Mouse (Mus musculus) small intestine, adult 2 months (tissue): ENCODE results near the gene Ntrk3. TPM values are rescaled to one million over a fixed set of nuclear protein-coding genes. Genes with fewer than 3 reads are reported as not detected.

ENCODE experiments used
- H3K27ac ChIP-seq: fragments of 200-500 bp; 2 replicates; pipeline ENCODE4 v1.5.1; 2012; ENCODE audit warnings: low read depth, low read length, control low read depth, inconsistent platforms; ENCODE audit not compliant: insufficient read depth
- H3K27me3 ChIP-seq: fragments of 200-500 bp; 2 replicates; pipeline ENCODE4 v1.6.1; 2012; ENCODE audit warnings: mild to moderate bottlenecking, moderate library complexity, low read length, inconsistent platforms; ENCODE audit not compliant: control insufficient read depth, insufficient read depth
- H3K36me3 ChIP-seq: fragments of 200-500 bp; 2 replicates; pipeline ENCODE4 v1.6.1; 2012; ENCODE audit warnings: mild to moderate bottlenecking, low read length, control low read depth, inconsistent platforms; ENCODE audit not compliant: control insufficient read depth, insufficient read depth
- H3K4me1 ChIP-seq: fragments of 200-500 bp; 2 replicates; pipeline ENCODE4 v1.6.1; 2012; ENCODE audit warnings: low read length, inconsistent platforms, mixed read lengths; ENCODE audit not compliant: control insufficient read depth, insufficient read depth, insufficient read length
- H3K4me3 ChIP-seq: fragments of 200-500 bp; 2 replicates; pipeline ENCODE4 v1.5.1; 2012; ENCODE audit warnings: low read depth, mild to moderate bottlenecking, control low read depth, inconsistent platforms, low read length, moderate library complexity
- CTCF ChIP-seq: fragments of 200-500 bp; IDR thresholded peaks from 2 replicates; pipeline ENCODE4 v1.5.1; 2012; ENCODE audit warnings: low read depth, mild to moderate bottlenecking, control low read depth, inconsistent platforms, low read length, moderate library complexity, mixed read lengths; ENCODE audit not compliant: insufficient replicate concordance, insufficient read length; ENCODE audit errors: extremely low read depth
- POLR2A ChIP-seq: fragments of 200-500 bp; IDR thresholded peaks from 2 replicates; pipeline ENCODE4 v1.6.1; 2012; ENCODE audit warnings: low read depth, mild to moderate bottlenecking, control low read depth, inconsistent platforms, low read length, moderate library complexity
- WGBS: fragments of 180-500 bp; shearing (Covaris S2); methylation state at CpG from one replicate; pipeline ENCODE4 v1.1.7; 2018; 5-methylcytosine and 5-hydroxymethylcytosine counted together
- polyA plus RNA-seq: library from polyadenylated mRNA; depleted of rRNA; stranded (reverse); fragments of >200 nt; gene quantifications from 2 replicates; pipeline ENCODE4 v1.2.3, GENCODE M21; 2012

Gene Ntrk3
- polyA plus RNA-seq, 1 experiment: 0.61 TPM

DNA sequence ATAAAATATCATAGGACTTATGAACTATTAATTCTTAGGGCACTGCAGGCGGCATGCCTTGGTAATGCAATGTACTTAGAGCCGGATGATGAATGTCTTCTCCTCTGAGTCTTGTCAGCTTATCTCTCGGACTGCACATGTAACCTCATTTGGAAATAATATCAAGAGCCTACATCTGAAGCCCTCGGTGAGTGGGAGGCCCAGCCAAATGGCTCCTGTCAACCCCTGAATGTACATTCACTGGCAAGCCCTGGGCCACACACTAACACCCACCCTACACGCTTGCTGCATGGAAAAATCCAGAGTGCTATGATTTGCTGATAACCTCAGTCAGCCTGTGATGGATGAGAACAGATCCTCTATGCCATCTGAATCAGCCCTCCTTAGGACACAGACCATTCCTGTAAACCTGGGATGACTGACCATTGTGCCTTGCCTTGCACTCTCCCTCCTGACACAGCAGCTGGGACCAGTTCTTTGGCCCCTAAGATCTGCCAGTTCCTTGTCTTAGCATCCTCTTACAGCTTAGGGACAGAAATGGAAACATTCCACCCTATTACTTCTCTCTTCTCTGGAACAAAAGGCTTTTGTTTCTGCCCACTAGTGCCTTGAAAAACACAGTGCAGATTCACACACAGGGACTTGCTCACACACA is 6.0 kb upstream of the Ntrk3 start:
- H3K27ac ChIP-seq: no peak overlapping the region
- WGBS: 58% methylated on average over 5 of the region's 5 CpGs
- H3K36me3 ChIP-seq: no peaks in the 10 kb centered on the region
- no peaks in the 10 kb centered on the region for H3K4me1 ChIP-seq
- no peaks in the 10 kb centered on the region for H3K27me3 ChIP-seq
- no peak for TF ChIP-seq POLR2A
- TF ChIP-seq CTCF: no peak
- no peak overlapping the region for H3K4me3 ChIP-seq

DNA sequence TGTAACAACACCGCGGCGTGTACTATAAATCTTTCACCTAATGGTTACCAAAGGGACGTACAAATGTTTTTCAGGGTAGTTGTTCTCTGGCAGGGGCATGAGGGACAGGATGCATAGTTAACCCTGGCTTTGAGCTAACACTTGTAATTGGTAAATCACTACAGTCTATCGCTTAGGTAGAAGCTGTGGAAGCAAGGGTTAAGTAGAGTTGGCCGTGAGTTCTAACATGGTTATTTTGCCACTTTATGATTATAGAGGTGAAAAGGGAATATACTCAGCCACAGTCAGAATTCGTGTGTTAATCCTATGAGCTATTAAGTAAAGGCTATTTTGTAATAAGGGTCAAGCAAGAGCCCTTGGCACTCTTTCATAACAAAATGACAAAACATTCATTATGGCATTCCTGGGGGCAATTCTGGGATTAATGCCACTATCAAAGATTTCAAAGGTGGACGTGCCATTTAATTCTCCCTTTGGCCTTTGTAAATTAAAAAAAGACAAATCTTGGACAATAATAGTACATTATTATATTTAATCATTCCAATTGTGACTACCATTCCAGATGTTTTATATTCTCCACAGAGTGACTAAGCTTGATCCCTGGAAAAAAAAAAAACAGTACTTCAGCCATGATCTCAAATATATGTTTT is 1.7 kb upstream of the Ntrk3 start:
- no peaks in the 10 kb centered on the region for H3K4me1 ChIP-seq
- H3K4me3 ChIP-seq: no peak overlapping the region
- no peaks in the 10 kb centered on the region for H3K36me3 ChIP-seq
- H3K27ac ChIP-seq: no peak overlapping the region
- no peak for TF ChIP-seq POLR2A
- no peaks in the 10 kb centered on the region for H3K27me3 ChIP-seq
- 78% methylated on average over 8 of the region's 8 CpGs for WGBS

DNA sequence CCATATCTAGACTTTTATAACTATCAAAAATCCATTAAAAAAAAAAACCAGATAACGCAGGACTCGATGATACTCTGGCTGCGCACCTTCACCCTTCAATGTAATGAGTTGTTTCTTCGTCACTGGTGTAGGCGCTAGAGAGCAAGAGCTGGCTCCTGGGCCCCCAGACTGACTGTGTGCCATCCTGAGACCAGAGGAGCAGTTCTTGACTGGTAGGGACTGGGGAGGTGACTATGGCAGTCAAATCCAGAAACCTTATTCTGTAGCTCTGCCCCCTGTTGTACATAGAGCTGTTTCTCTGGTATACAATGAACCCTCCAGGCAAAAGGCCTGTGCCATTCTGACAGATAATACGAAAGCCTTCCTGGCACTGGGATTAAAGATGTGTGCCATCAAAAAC is 616 bp downstream of the Ntrk3 start:
- Histone ChIP-seq H3K4me3 (no peak overlapping the region), H3K27ac (no peak overlapping the region)
- WGBS: 87% methylated on average over 6 of the region's 6 CpGs

DNA sequence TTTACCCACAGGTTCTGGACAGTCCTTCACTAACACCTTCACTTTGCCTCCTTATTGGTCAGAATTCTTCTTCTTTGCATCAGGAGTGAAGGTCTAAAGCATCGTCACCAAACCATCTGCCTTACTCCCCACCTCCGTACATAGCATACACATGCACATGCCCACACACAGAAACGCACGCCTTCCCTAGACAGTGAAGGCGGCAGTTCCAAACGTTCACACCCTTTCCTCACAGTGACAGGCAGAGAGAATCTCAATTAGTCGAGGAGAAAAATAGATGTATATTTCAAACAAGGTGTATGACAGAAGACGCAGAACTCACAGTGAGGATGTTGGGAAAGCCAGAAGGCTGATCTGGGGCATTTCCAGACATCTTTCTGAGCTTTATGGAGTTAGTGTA is 6.4 kb downstream of the Ntrk3 start:
- 61% methylated on average over 8 of the region's 8 CpGs for WGBS
- TF ChIP-seq CTCF: no peak
- TF ChIP-seq POLR2A: no peak
- Histone ChIP-seq H3K27me3 (no peaks in the 10 kb centered on the region), H3K4me3 (no peak overlapping the region), H3K27ac (no peak overlapping the region), H3K4me1 (no peaks in the 10 kb centered on the region), H3K36me3 (no peaks in the 10 kb centered on the region)

More for the DNA sequence above, 616 bp downstream of the Ntrk3 start:
- H3K4me1 ChIP-seq: no peaks in the 10 kb centered on the region
- no peaks in the 10 kb centered on the region for H3K36me3 ChIP-seq
- TF ChIP-seq CTCF (no peak), POLR2A (no peak)
- no peaks in the 10 kb centered on the region for H3K27me3 ChIP-seq

DNA sequence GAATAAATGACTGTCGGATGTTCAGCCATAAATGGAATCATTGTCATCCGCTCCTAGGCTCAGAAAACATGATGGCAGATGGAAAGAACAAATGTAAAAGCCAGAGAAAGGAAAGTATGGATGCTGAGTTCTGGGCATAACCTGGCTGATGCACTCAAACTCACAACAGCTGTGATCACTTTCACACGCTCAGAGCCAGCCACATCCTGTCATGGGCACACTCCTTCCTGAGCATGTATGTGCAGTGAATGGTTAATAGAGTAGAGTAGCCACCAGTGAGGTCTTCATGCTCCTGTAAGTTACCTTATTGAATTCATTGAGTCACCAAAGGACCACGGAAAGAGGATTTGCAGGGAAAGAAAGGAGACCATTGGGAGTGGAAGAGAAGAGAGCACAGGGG is 13.2 kb downstream of the Ntrk3 start:
- no peak overlapping the region for H3K4me3 ChIP-seq
- no peak overlapping the region for H3K27ac ChIP-seq
- H3K36me3 ChIP-seq: no peaks in the 10 kb centered on the region
- no peaks in the 10 kb centered on the region for H3K27me3 ChIP-seq
- 75% methylated on average over 4 of the region's 4 CpGs for WGBS
- no peak for TF ChIP-seq POLR2A
- H3K4me1 ChIP-seq: no peaks in the 10 kb centered on the region

DNA sequence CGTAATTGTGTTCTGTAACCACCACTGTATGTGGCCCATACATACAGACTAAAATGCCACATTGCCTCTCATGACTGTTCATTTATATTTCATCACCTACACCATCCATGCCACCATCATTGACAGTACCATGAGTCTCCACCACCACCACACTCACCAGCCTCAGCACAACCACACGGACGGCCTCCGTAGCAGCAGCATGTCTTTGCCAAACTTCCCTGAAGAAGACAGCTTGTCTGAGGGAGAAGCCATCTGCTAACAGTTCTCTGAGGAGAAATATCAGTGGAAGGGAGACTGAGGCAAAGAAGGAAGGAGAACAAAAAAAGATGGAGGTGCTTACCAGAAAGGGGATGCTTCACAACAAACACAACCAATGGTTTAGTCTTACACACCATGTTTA is 15.8 kb downstream of the Ntrk3 start:
- WGBS: 95% methylated on average over 4 of the region's 4 CpGs
- no peak overlapping the region for H3K27ac ChIP-seq
- H3K4me3 ChIP-seq: no peak overlapping the region
- no peaks in the 10 kb centered on the region for H3K4me1 ChIP-seq
- H3K36me3 ChIP-seq: no peaks in the 10 kb centered on the region
- H3K27me3 ChIP-seq: no peaks in the 10 kb centered on the region
- no peak for TF ChIP-seq POLR2A
- TF ChIP-seq CTCF: no peak

- no peaks in the 10 kb centered on the region for H3K36me3 ChIP-seq
- no peaks in the 10 kb centered on the region for H3K27me3 ChIP-seq
- no peak overlapping the region for H3K4me3 ChIP-seq
- TF ChIP-seq CTCF (no peak), POLR2A (no peak)
- H3K4me1 ChIP-seq: no peaks in the 10 kb centered on the region
- H3K27ac ChIP-seq: no peak overlapping the region
- WGBS: 67% methylated on average over 9 of the region's 9 CpGs
These were observed 16.6 kb downstream of the Ntrk3 start for GRCm38 (mm10) chr7:78720989-78721816.
